Mouse (Mus musculus) ES-E14 (cell line): ENCODE results near the gene Il20.

Experiments used
- CHD2 ChIP-seq: IDR thresholded peaks from 2 replicates; pipeline ENCODE4 v1.6.1; 2014; ENCODE audit warnings: mild to moderate bottlenecking, low read depth, low read length, inconsistent platforms
- HCFC1 ChIP-seq: IDR thresholded peaks from 2 replicates; pipeline ENCODE4 v1.6.1; 2012; ENCODE audit warnings: low read length, inconsistent platforms, borderline replicate concordance; ENCODE audit not compliant: insufficient read depth
- MAFK ChIP-seq: IDR thresholded peaks from 2 replicates; pipeline ENCODE4 v1.6.1; 2014; ENCODE audit warnings: mild to moderate bottlenecking, low read depth, low read length, inconsistent platforms; ENCODE audit not compliant: insufficient read depth
- ZC3H11A ChIP-seq: IDR thresholded peaks from 2 replicates; pipeline ENCODE4 v1.6.1; 2012; ENCODE audit warnings: low read depth, mild to moderate bottlenecking, inconsistent platforms, low read length, borderline replicate concordance
- ZNF384 ChIP-seq: IDR thresholded peaks from 2 replicates; pipeline ENCODE4 v1.6.1; 2012; ENCODE audit warnings: low read depth, low read length, inconsistent platforms

DNA sequence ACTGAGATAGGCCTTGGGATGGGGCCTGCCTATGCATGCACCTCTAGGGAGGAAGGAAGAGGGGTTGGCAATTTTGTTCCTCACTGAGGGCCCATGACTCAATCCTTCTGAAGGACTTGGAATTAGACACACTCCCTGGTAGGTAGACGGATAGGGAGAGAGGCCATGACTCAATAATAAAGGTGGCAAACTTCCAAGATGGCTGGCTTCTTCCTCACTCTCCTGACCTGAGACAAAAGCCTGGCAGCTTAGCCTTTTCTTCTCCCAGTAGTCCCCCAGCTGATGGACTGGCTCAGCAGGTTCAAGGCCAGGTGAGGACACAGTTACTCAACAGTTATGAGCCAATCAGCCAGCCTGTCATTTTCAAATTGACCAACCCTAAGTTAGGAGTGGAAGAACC is 18.8 kb downstream of the Il20 start:
- TF ChIP-seq ZC3H11A: no peak
- TF ChIP-seq CHD2: no peak
- no peak for TF ChIP-seq HCFC1
- no peak for TF ChIP-seq MAFK
- no peak for TF ChIP-seq ZNF384
